Mouse (Mus musculus) kidney, adult 8-10 months (tissue): ENCODE measurements around the gene Polr1d.

Experiments used
- DNase-seq, 2 experiments: peaks; one replicate each; pipeline ENCODE4 v3.0.0; 2022

The Polr1d gene

DNA sequence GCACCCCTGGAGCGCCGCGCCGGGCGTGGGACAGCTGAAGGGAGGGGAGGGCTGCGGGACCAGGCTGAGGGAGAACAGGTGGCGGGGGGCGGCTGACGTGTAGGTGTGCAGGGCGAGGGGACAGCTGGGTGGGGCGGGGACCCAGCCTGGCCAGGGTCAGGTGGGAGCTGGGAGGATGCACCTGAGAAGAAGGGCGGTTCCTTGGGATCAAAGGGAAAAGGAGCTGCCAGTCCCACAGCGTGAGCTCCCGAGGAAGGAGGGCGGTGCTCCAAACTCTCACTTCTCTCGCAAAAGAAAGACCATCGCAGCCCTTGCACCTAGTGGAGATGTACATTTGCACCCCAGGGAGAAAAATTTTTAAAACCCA lies at the start of gene Polr1d:
Polr1d (plus strand) TSS at position 252 of the 367 bp plus-strand sequence.
- DNase-seq, result no peak

- DNase-seq, result no peak
Measured at GRCm38 (mm10) chr5:147031281-147031680, 45.6 kb upstream of the Polr1d start.

GRCm38 (mm10) chr5:147033155-147033554 lies 43.7 kb upstream of the Polr1d start:
- DNase-seq, result no peak

GRCm38 (mm10) chr5:147034283-147034682 lies 42.6 kb upstream of the Polr1d start:
- DNase-seq, result no peak

GRCm38 (mm10) chr5:147035301-147035700 lies 41.5 kb upstream of the Polr1d start:
- DNase-seq, result no peak

- DNase-seq, result peak; percentile 53 to 59
Measured at GRCm38 (mm10) chr5:147036028-147036427, 40.8 kb upstream of the Polr1d start.

DNA sequence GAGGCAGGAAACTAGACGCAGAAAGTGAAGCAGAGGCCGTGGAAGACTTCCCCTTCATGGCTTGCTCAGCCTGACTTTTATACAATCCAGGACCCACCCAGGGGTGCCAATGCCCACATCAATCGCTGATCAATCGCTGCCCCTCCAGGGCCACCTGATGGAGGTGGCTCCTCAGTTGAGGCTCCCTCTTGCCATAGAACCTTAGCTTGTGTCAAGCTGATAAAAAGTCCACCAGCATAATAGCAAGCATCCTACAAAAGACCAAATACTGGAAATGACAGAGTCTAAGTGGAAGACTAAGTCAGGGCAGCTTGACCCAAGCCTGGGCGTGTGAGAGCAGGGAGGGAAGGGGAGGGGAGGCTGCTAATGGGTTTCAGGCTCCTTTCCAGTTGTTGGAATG lies 40.2 kb upstream of the Polr1d start:
- no peak for DNase-seq

DNA sequence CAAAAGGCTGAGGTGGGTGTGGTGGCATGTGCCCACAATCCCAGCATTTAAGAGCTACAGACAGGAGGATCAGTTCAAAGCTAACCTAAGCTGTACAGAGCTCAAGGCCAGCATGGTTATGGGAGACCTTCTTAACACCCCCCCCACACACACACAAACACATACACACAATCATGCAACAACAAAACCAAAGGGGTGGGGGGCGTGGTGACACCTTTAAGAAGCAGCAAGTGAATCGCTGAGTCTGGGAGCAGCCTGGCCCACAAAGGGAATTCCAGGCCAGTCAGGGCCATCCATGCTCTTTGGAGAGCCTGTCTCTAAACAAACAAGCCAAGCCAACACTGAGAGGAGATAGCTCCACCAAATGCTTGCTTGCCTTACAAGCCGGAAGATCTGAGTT lies 39.2 kb upstream of the Polr1d start:
- DNase-seq, result no peak

GRCm38 (mm10) chr5:147039394-147039793 lies 37.5 kb upstream of the Polr1d start:
- DNase-seq, result no peak

- no peak for DNase-seq
Measured at GRCm38 (mm10) chr5:147041965-147042937, 34.6 kb upstream of the Polr1d start.

GRCm38 (mm10) chr5:147043240-147043844 lies 33.5 kb upstream of the Polr1d start:
- DNase-seq, result no peak

- DNase-seq, result no peak
Measured at GRCm38 (mm10) chr5:147045311-147045710, 31.5 kb upstream of the Polr1d start.

- no peak for DNase-seq
Measured at GRCm38 (mm10) chr5:147045929-147046328, 30.9 kb upstream of the Polr1d start.

GRCm38 (mm10) chr5:147049544-147050209 lies 27.2 kb upstream of the Polr1d start:
- DNase-seq, result no peak

- DNase-seq, result no peak
Measured at GRCm38 (mm10) chr5:147050816-147051499, 25.9 kb upstream of the Polr1d start.

GRCm38 (mm10) chr5:147051500-147052308 lies 25.1 kb upstream of the Polr1d start:
- DNase-seq, result no peak

GRCm38 (mm10) chr5:147052309-147052558 lies 24.6 kb upstream of the Polr1d start:
- DNase-seq, result no peak

- DNase-seq, result no peak
Measured at GRCm38 (mm10) chr5:147053071-147053470, 23.8 kb upstream of the Polr1d start.

DNA sequence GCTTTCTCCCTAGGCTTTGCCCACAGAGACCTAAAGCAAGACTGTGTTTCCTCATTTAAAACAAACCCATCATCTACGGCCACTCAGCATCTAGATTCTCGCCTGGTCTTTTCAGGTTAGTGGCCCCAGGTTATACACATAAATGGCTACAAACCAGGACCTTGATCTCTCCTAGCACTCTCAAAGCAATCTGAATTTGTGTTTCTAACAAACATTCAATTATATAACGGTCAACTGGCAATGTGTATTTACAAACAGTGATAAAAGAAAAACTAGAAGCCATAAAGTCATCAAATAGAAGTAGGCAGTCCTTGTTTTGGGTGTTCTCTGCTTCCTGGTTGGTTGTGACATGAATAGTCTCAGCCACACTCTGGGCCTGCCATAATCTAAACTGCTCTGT lies 23.4 kb upstream of the Polr1d start:
- no peak for DNase-seq

DNA sequence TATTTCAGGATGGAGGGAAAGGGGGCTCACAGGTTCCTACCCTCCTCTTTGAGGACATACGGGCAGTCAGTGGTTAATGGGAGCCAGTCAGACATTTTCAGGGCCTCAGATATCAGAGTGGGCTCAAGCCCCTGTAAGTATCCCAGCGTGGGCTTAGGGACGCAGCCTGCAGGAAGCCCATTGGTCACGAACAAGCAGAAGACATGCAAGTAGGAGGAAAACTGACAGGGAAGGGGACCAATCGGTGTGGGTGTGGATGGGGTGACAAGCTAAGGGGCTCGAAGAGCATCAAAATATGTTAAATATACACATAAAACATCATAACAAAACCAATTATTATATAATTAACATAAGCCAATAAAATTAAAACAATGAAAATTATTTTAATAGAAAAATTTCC lies 22.5 kb upstream of the Polr1d start:
- no peak for DNase-seq

DNA sequence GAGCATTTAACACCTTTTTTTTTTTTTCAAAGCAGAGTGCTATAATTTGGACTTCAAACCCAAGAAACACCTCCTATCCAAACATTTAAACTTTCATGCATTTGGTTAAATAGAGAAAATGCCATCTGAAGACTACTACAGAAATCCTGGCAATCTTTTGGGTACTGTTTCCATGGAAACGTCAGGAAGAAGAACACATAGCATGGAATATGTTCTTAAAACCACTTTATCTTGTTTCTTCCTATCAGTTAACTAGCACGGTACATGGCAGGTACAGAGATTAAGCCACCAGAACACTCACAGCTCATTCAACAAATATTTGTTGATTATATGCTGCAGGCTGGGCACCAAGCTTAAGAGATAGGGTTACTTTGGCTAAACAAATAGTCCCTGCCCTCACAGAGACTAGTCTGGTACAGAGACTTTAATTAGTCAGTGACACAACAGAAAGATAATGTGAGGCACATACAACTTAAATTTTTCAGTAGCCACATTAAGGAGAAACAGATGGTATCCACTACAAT lies 22.0 kb upstream of the Polr1d start:
- DNase-seq, result no peak

- DNase-seq, result no peak
Measured at GRCm38 (mm10) chr5:147055572-147056245, 21.1 kb upstream of the Polr1d start.
